31 mouse cellular contexts compared by ENCODE assay signal in the genomic region with DNA sequence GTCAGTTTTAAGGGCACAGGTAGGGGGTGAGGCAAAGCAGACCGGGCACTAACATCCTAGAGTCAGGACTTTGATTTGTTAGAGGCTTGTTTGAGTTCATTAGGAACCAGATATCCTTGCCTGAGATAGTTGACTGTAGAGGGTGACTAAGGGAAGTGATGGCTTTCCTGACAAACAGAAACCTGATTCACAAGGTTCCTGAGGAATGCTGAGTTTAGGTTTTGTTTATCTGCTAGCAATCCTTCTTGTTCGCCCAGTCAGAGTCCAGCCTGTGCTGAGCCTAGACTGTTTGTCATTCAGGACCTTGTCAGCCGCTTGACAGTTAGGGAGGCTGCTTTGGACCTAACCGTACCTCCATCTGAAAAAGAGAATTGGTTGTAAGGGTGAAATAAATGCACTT. TPM values are rescaled to one million over a fixed set of nuclear protein-coding genes. Genes with fewer than 3 reads are reported as not detected.
DNase-seq lines count a peak whose midpoint lies in the region; ATAC-seq and TF ChIP-seq lines count a peak whose summit lies in the region.
"Had no signal": no experiment of that assay in that cellular context is flagged by ENCODE, and none has a peak within 500 bp of the region (broad histone marks: within the 10 kb centered on the region; RNA-seq: fewer than 3 reads in every experiment).

No protein-coding gene starts in this region.

- peak overlapping the region; percentile 13; the same call in 1 of the 2 replicates for H3K27ac ChIP-seq in kidney, embryonic 15.5 days
- H3K27ac ChIP-seq in stomach, embryonic 15.5 days: no peak overlapping the region
- H3K27ac ChIP-seq in stomach, postnatal 0 days (replicated peaks): no peak overlapping the region
- H3K27ac ChIP-seq in intestine, postnatal 0 days (ENCODE audit: low read depth, low read length): no peak overlapping the region
- H3K27ac ChIP-seq: hindbrain, embryonic 13.5 days; limb, embryonic 13.5 days; neural tube, embryonic 15.5 days had no signal

- H3K4me1 ChIP-seq in kidney, embryonic 15.5 days: peaks cover 34% of the 10 kb centered on the region
- H3K4me1 ChIP-seq in stomach, embryonic 15.5 days: no peaks in the 10 kb centered on the region
- no peaks in the 10 kb centered on the region for H3K4me1 ChIP-seq in stomach, postnatal 0 days (replicated peaks; ENCODE audit: control insufficient read depth, insufficient read depth)
- H3K4me1 ChIP-seq in intestine, postnatal 0 days (replicated peaks; ENCODE audit: control insufficient read depth, insufficient read depth, low read length): no peaks in the 10 kb centered on the region

- no peak overlapping the region for H3K9ac ChIP-seq in kidney, embryonic 15.5 days
- H3K9ac ChIP-seq in stomach, embryonic 15.5 days: no peak overlapping the region
- H3K9ac ChIP-seq in stomach, postnatal 0 days (ENCODE audit: low read length): no peak overlapping the region
- no peak overlapping the region for H3K9ac ChIP-seq in intestine, postnatal 0 days (ENCODE audit: low read depth, low read length)
- H3K9ac ChIP-seq: hindbrain, embryonic 13.5 days; limb, embryonic 13.5 days; neural tube, embryonic 15.5 days had no signal

- DNase-seq in kidney, postnatal 25 days: no peak
- DNase-seq in stomach, postnatal 0 days (ENCODE audit: low spot score): no peak
- DNase-seq in urinary bladder, postnatal 25 days (ENCODE audit: low spot score): no peak
- DNase-seq in frontal cortex, postnatal 36 days (ENCODE audit: low spot score in 2 of 2): no peak
- DNase-seq: adrenal gland, postnatal 14 days; cerebellum, adult 11 months; cerebellum, adult 9-10 months; heart, postnatal 4 days; kidney, adult 2 months; kidney, postnatal 14 days; lung, adult 18-20 months; midbrain, embryonic 14.5 days; retina, postnatal 1 day; right cerebral cortex, postnatal 14 days; thymus, postnatal 4 days had no signal

- no peak overlapping the region for H3K4me3 ChIP-seq in kidney, embryonic 15.5 days (replicated peaks)
- no peak overlapping the region for H3K4me3 ChIP-seq in stomach, embryonic 15.5 days (replicated peaks)
- no peak overlapping the region for H3K4me3 ChIP-seq in stomach, postnatal 0 days (ENCODE audit: low read depth, low read length)
- H3K4me3 ChIP-seq in intestine, postnatal 0 days (ENCODE audit: low read depth, low read length): no peak overlapping the region
- H3K4me3 ChIP-seq: erythroblast, embryonic 14.5 days; hindbrain, embryonic 13.5 days; limb, embryonic 13.5 days; neural tube, embryonic 15.5 days had no signal

- no peaks in the 10 kb centered on the region for H3K27me3 ChIP-seq in kidney, embryonic 15.5 days
- H3K27me3 ChIP-seq in stomach, embryonic 15.5 days (replicated peaks): no peaks in the 10 kb centered on the region
- no peaks in the 10 kb centered on the region for H3K27me3 ChIP-seq in stomach, postnatal 0 days (ENCODE audit: control insufficient read depth, insufficient read depth, low read length)
- H3K27me3 ChIP-seq in intestine, postnatal 0 days (replicated peaks; ENCODE audit: control insufficient read depth, insufficient read depth, low read length): no peaks in the 10 kb centered on the region
- H3K27me3 ChIP-seq: neural tube, embryonic 15.5 days had no signal

- TF ChIP-seq CTCF in stomach, postnatal 0 days (IDR thresholded peaks at IDR 0.05; ENCODE audit: low read depth): no peak
- no peak for TF ChIP-seq CTCF in intestine, postnatal 0 days (IDR thresholded peaks at IDR 0.05; ENCODE audit: low read depth)

- ATAC-seq in kidney, embryonic 15.5 days (replicated peaks; ENCODE audit: low FRiP score): no peak
- peak; percentile 34; the same call in 1 of the 2 replicates for ATAC-seq in stomach, embryonic 15.5 days (ENCODE audit: insufficient read depth, low FRiP score, low read depth)
- ATAC-seq in stomach, postnatal 0 days (ENCODE audit: low FRiP score, low TSS enrichment): no peak
- peak; percentile 69 for ATAC-seq in intestine, postnatal 0 days
- ATAC-seq: CD4-positive, CD25-positive, alpha-beta regulatory T cell, adult 4 months; forebrain, embryonic 16.5 days; lung, postnatal 0 days had no signal

- H3K36me3 ChIP-seq in kidney, embryonic 15.5 days: no peaks in the 10 kb centered on the region
- no peaks in the 10 kb centered on the region for H3K36me3 ChIP-seq in stomach, embryonic 15.5 days
- H3K36me3 ChIP-seq in stomach, postnatal 0 days (ENCODE audit: control insufficient read depth, insufficient read depth, low read length): no peaks in the 10 kb centered on the region
- no peaks in the 10 kb centered on the region for H3K36me3 ChIP-seq in intestine, postnatal 0 days (ENCODE audit: control insufficient read depth, insufficient read depth)
- H3K36me3 ChIP-seq: hindbrain, embryonic 13.5 days; limb, embryonic 13.5 days; neural tube, embryonic 15.5 days had no signal

- WGBS in kidney, embryonic 15.5 days: 35% methylated on average over 4 of the region's 4 CpGs
- WGBS in stomach, embryonic 15.5 days: 21% methylated on average over 4 of the region's 4 CpGs
- 17% methylated on average over 4 of the region's 4 CpGs for WGBS in stomach, postnatal 0 days
- whole genome bisulfite sequencing in intestine, postnatal 0 days: 24% methylated on average over 4 of the region's 4 CpGs

- no peaks in the 10 kb centered on the region for H3K9me3 ChIP-seq in kidney, embryonic 15.5 days (replicated peaks)
- no peaks in the 10 kb centered on the region for H3K9me3 ChIP-seq in stomach, embryonic 15.5 days
- H3K9me3 ChIP-seq in stomach, postnatal 0 days (ENCODE audit: control insufficient read depth, low read length): no peaks in the 10 kb centered on the region
- no peaks in the 10 kb centered on the region for H3K9me3 ChIP-seq in intestine, postnatal 0 days (ENCODE audit: control insufficient read depth)
- H3K9me3 ChIP-seq: hindbrain, embryonic 13.5 days; limb, embryonic 13.5 days; neural tube, embryonic 15.5 days had no signal

- no peak for TF ChIP-seq EP300 in stomach, postnatal 0 days (optimal IDR thresholded peaks at IDR 0.05)

- no peak overlapping the region for H3K4me2 ChIP-seq in kidney, embryonic 15.5 days
- no peak overlapping the region for H3K4me2 ChIP-seq in stomach, embryonic 15.5 days
- H3K4me2 ChIP-seq in stomach, postnatal 0 days (replicated peaks; ENCODE audit: low read depth): no peak overlapping the region
- H3K4me2 ChIP-seq in intestine, postnatal 0 days (replicated peaks; ENCODE audit: low read depth): no peak overlapping the region
- H3K4me2 ChIP-seq: hindbrain, embryonic 13.5 days; limb, embryonic 13.5 days; neural tube, embryonic 15.5 days had no signal

RNA-seq across cellular contexts. Expression of gene F830045P16Rik, which starts 2.8 kb away (rescaled TPM):
- 0.08 TPM in 1 of 2 replicates, not detected in the other for polyA plus RNA-seq in kidney, embryonic 15.5 days (2015; fragmentation: Nextera tagmentation; extraction: Ambion mirVana)
- polyA plus RNA-seq in stomach, embryonic 15.5 days (2015; fragmentation: Nextera tagmentation; extraction: Ambion mirVana): 0.09 and 0.22 TPM in 2 replicates
- 0.05 TPM in 1 of 2 replicates, not detected in the other for polyA plus RNA-seq in stomach, postnatal 0 days (2015; fragmentation: Nextera tagmentation; extraction: Ambion mirVana)
- polyA plus RNA-seq in intestine, postnatal 0 days (2015; fragmentation: Nextera tagmentation; extraction: Ambion mirVana): not detected in 2 replicates
- polyA plus RNA-seq: CD4-positive, CD25-positive, alpha-beta regulatory T cell, adult 4 months; erythroblast, embryonic 14.5 days; forebrain, embryonic 11.5 days; forebrain, embryonic 16.5 days; gonadal fat pad, adult 2 months; heart, embryonic 14.5 days; hindbrain, embryonic 13.5 days; kidney, adult 2 months; lung, postnatal 0 days; midbrain, embryonic 14.5 days; neural tube, embryonic 15.5 days; small intestine, adult 2 months; stomach, embryonic 16.5 days; thymus, postnatal 0 days had no signal

RNA-seq across cellular contexts. Expression of gene Sirpa, which starts 53.5 kb away (rescaled TPM):
- polyA plus RNA-seq in kidney, embryonic 15.5 days (2015; fragmentation: Nextera tagmentation; extraction: Ambion mirVana): 28.4 and 30.6 TPM in 2 replicates
- polyA plus RNA-seq in stomach, embryonic 15.5 days (2015; fragmentation: Nextera tagmentation; extraction: Ambion mirVana): 25.0 and 30.8 TPM in 2 replicates
- 13.2 and 14.7 TPM in 2 replicates for polyA plus RNA-seq in stomach, postnatal 0 days (2015; fragmentation: Nextera tagmentation; extraction: Ambion mirVana)
- 9.5 and 9.7 TPM in 2 replicates for polyA plus RNA-seq in intestine, postnatal 0 days (2015; fragmentation: Nextera tagmentation; extraction: Ambion mirVana)

Comparison
In these comparisons a context has a peak if more than half of its experiments do, and no peak if none do; other contexts are left out.
1. ATAC-seq: peak in stomach, embryonic 15.5 days (single experiment) and intestine, postnatal 0 days (single experiment); none in kidney, embryonic 15.5 days (single experiment) and stomach, postnatal 0 days (single experiment).